Mouse (Mus musculus): ENCODE results near the gene Cfap43.

DNA sequence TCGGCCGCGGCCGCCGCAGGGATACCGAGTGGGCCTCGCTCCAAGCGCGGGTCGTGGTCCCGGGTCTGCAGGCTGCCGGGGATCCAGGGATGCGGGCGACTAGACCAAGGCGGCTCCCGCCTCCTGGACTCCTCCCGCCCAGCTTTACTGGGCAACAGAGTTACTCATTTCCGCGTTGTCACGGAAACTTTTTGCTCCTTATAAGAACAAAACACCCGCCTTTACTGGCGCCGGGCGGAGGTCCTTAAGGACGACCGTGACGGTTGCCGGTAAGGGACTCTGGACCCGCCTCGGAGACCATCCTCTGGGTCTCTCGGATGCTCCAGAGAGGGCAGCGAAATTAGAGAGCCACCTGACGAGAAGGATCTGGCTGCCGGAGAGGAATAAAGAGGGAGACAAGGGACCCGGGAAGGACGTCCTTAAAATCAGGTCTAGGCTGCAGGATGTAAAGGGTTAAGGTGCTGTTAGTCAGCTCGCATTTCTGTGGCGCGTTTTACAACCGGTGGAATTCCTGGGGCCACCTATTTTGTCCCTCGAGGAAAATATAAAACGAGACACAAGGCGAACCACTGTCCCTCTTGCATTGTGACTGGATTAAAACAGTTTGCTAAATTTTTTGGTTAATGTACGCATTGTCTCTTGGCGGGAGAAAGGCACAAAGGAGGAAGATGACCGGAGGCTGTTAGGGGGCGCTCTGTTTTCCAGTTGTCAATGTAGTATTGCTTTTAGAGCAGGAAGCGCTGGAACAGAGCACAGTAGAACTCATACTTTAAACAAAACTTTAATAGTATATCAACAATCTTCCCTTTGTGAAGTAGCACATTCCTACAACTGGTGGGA is at the start of gene Cfap43, which contains the start of gene Itprip:
- TF ChIP-seq CTCF (conservative IDR thresholded peaks at IDR 0.05; ENCODE audit: low read length) (peak; percentile 34; the same call in 1 of the 2 replicates), POU5F1 (IDR thresholded peaks at IDR 0.05; ENCODE audit: borderline replicate concordance, low read length) (no peak), NANOG (IDR thresholded peaks at IDR 0.05; ENCODE audit: borderline replicate concordance, low read length) (no peak)

All from E14TG2a.4 (cell line).